Mouse (Mus musculus) neutrophil, adult 83 days (primary cell): ENCODE results near the gene Wdcp. TPM values are rescaled to one million over a fixed set of nuclear protein-coding genes. Genes with fewer than 3 reads are reported as not detected.

Source experiments
- total RNA-seq, 2 experiments: library from RNA; stranded (reverse); gene quantifications; one replicate each; pipeline ENCODE4 v1.2.4; 2023

The Wdcp gene
- total RNA-seq = 1 to 10 TPM; 8.0 to 8.6 TPM

GRCm38 (mm10) chr12:4842890-4843597 lies at the start of gene Wdcp:
Gene Wdcp (plus strand): TSS chr12:4843303.

GRCm38 (mm10) chr12:4817361-4818101 lies 25.6 kb upstream of the Wdcp start, which contains the start of gene Sf3b6:
Gene Sf3b6 (plus strand): TSS chr12:4817544.

GRCm38 (mm10) chr12:4841392-4841887 lies 1.7 kb upstream of the Wdcp start, which contains the start of gene Fkbp1b:
Gene Fkbp1b (minus strand): TSS chr12:4841591.

GRCm38 (mm10) chr12:4874161-4874927 lies 31.2 kb downstream of the Wdcp start, which contains the start of gene Mfsd2b:
Gene Mfsd2b (minus strand): TSS chr12:4874359.

DNA sequence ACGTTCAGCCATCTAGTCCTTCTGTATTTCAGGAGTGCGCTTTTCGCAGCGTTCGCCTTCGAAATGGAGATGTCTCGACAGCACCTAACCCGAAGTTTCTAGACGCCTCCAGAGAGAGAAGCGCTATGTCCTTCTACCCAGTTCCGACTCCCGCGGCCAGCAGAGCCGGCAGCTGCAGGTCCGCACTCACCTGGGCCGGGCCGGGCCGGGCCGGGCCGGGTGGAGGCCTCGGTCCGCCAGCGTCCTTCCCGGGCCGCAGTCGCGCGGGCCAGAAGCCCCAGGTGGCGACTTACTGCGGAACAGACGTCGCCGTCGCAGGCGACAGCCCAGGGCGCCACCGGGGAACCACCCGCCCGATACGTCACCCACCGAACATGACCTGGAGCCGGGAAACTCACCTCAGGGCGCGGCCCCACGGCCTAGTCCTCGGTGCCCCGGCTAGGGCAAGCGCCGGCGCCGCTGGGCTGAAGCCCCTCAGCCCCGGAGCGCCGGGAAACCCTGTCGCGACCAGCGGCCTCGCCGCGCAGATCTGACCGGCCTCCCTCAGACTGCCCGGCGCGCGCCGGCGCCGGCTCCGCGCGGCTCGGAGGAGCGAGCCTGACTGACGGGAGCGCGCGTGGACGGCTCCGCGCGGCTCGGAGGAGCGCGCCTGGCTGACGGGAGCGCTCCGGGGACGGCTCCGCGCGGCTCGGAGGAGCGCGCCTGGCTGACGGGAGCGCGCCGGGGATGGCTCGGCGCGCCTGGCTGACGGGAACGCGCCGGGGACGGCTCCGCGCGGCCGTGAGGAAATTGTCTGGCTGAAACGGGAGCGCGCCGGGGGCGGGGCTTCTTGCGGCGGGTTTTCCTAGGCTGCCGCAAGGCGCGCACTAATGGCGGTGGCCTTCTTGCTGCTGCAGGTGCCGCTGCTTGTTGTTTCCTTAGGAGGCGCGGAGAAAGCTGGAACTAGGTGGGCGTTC lies 64.1 kb downstream of the Wdcp start, which contains the start of gene Ubxn2a:
TSS of gene Ubxn2a (minus strand) at position 755 of the 956 bp plus-strand sequence.

Other genes starting within 250 kb of the Wdcp start
- not detected for gene Fam228a, start 104.9 kb upstream of the Wdcp start, total RNA-seq
- under 1 TPM; 0.31 to 0.57 TPM for gene Pfn4, start 74.3 kb upstream of the Wdcp start, total RNA-seq
- gene Fam228b, start 74.0 kb upstream of the Wdcp start, total RNA-seq = 1 to 10 TPM; 1.0 to 2.1 TPM
- gene Sf3b6, start 25.8 kb upstream of the Wdcp start, total RNA-seq = 100 to 1,000 TPM in 1 of 2 experiments, 10 to 100 TPM in 1; 97.0 to 102 TPM
- gene Fkbp1b, start 1.7 kb upstream of the Wdcp start, total RNA-seq = 10 to 100 TPM in 1 of 2 experiments, 1 to 10 TPM in 1; 9.2 to 10.7 TPM
- gene Mfsd2b, start 31.1 kb downstream of the Wdcp start, total RNA-seq = 10 to 100 TPM; 13.1 to 22.8 TPM
- 10 to 100 TPM; 16.4 to 18.6 TPM for gene Ubxn2a, start 64.4 kb downstream of the Wdcp start, total RNA-seq
- 10 to 100 TPM; 70.9 to 82.2 TPM for gene Atad2b, start 74.0 kb downstream of the Wdcp start, total RNA-seq